Mouse (Mus musculus) forebrain, embryonic 11.5 days (tissue): ENCODE measurements around the gene 1700042G07Rik. TPM values are rescaled to one million over a fixed set of nuclear protein-coding genes. Genes with fewer than 3 reads are reported as not detected.
A peak's percentile ranks its signal among the peaks of the same experiment; 100 is the strongest.

Source experiments
- ATAC-seq: fragments of 200-750 bp; cut with Nextera tagmentation; replicated peaks from 2 replicates; pipeline ENCODE4 v1.8.0; 2017; ENCODE audit warnings: moderate TSS enrichment; ENCODE audit not compliant: low FRiP score
- DNase-seq: peaks from one replicate; pipeline ENCODE4 v3.0.0-alpha.2; 2017; ENCODE audit warnings: low spot score
- H3K27ac ChIP-seq: fragments of 300-500 bp; sonication (generic); 2 replicates; pipeline ENCODE4 v1.5.1; 2014; ENCODE audit warnings: low read depth, low read length
- H3K27me3 ChIP-seq: fragments of 300-500 bp; sonication (generic); 2 replicates; pipeline ENCODE4 v1.6.1; 2014; ENCODE audit warnings: mild to moderate bottlenecking, low read length, mixed read lengths; ENCODE audit not compliant: control insufficient read depth, insufficient read depth
- H3K36me3 ChIP-seq: fragments of 300-500 bp; sonication (generic); 2 replicates; pipeline ENCODE4 v1.6.1; 2014; ENCODE audit warnings: mild to moderate bottlenecking, low read length, moderate library complexity, mixed read lengths; ENCODE audit not compliant: control insufficient read depth, insufficient read depth
- H3K4me1 ChIP-seq: fragments of 300-500 bp; sonication (generic); replicated peaks from 2 replicates; pipeline ENCODE4 v1.6.1; 2014; ENCODE audit warnings: low read length, mixed read lengths; ENCODE audit not compliant: control insufficient read depth, insufficient read depth
- H3K4me2 ChIP-seq: fragments of 300-500 bp; sonication (generic); 2 replicates; pipeline ENCODE4 v1.6.1; 2014; ENCODE audit warnings: low read depth, mild to moderate bottlenecking, low read length, moderate library complexity, mixed read lengths; ENCODE audit not compliant: severe bottlenecking
- H3K4me3 ChIP-seq: fragments of 300-500 bp; sonication (generic); 2 replicates; pipeline ENCODE4 v1.5.1; 2014; ENCODE audit warnings: low read depth, low read length
- H3K9ac ChIP-seq: fragments of 300-500 bp; sonication (generic); 2 replicates; pipeline ENCODE4 v1.6.1; 2014; ENCODE audit warnings: low read length
- H3K9me3 ChIP-seq: fragments of 300-500 bp; sonication (generic); 2 replicates; pipeline ENCODE4 v1.6.1; 2016; ENCODE audit warnings: low read length, mixed read lengths; ENCODE audit not compliant: control insufficient read depth
- WGBS: fragments of 180-500 bp; shearing (Covaris S2); extraction: QIAGEN DNeasy Blood & Tissue Kit; methylation state at CpG from one replicate; pipeline ENCODE4 v1.1.7; 2014; 5-methylcytosine and 5-hydroxymethylcytosine counted together
- polyA plus RNA-seq: library from polyadenylated mRNA; unstranded; fragments of >200 nt; fragmentation: Nextera tagmentation; extraction: Ambion mirVana; gene quantifications from 2 replicates; pipeline ENCODE4 v1.2.1, GENCODE M21; 2014

1700042G07Rik gene
- polyA plus RNA-seq: not detected in 2 replicates

- no peak within 1 kb of the TSS for H3K4me3 ChIP-seq
- H3K4me1 ChIP-seq: peaks cover 3% of the 10 kb centered on the region; the same call in 1 of the 2 replicates
- no peak within 1 kb of the TSS for H3K27ac ChIP-seq
- no peaks in the 10 kb centered on the region for H3K27me3 ChIP-seq
- no peak for ATAC-seq
- no peaks in the 10 kb centered on the region for H3K36me3 ChIP-seq
- H3K9me3 ChIP-seq: no peaks in the 10 kb centered on the region
- DNase-seq: no peak
- WGBS: 84% methylated on average over 6 of the region's 6 CpGs
- H3K9ac ChIP-seq: no peak within 1 kb of the TSS
- H3K4me2 ChIP-seq: no peak within 1 kb of the TSS
Observed at GRCm38 (mm10) chr4:116173072-116173471, at the start of gene 1700042G07Rik, which contains the start of gene Gm49337. 1700042G07Rik (plus strand) TSS chr4:116173372. Gm49337 (plus strand) TSS chr4:116173384.

- H3K4me1 ChIP-seq: peaks cover 2% of the 10 kb centered on the region; the same call in 1 of the 2 replicates
- 4% methylated on average over 24 of the region's 24 CpGs for WGBS
Observed at GRCm38 (mm10) chr4:116123602-116124519, 49.3 kb upstream of the 1700042G07Rik start, which contains the start of the genes Rad54l and Pomgnt1. Rad54l (minus strand) TSS chr4:116123690. Pomgnt1 (plus strand) TSS chr4:116123840.

GRCm38 (mm10) chr4:116125803-116126386, 47.3 kb upstream of the 1700042G07Rik start:
- ATAC-seq: no peak
- Histone ChIP-seq H3K9me3 (no peaks in the 10 kb centered on the region), H3K27me3 (no peaks in the 10 kb centered on the region), H3K36me3 (no peaks in the 10 kb centered on the region), H3K27ac (no peak overlapping the region), H3K4me2 (no peak overlapping the region), H3K9ac (no peak overlapping the region), H3K4me3 (no peak overlapping the region), H3K4me1 (peaks cover 2% of the 10 kb centered on the region; the same call in 1 of the 2 replicates)
- WGBS: 94% methylated on average over 4 of the region's 4 CpGs
- no peak for DNase-seq

More at GRCm38 (mm10) chr4:116123602-116124519, 49.3 kb upstream of the 1700042G07Rik start, which contains the start of the genes Rad54l and Pomgnt1:
- Histone ChIP-seq H3K4me3 (peak within 1 kb of the TSS; percentile 64), H3K27me3 (no peaks in the 10 kb centered on the region), H3K4me2 (peak within 1 kb of the TSS; percentile 77), H3K9me3 (no peaks in the 10 kb centered on the region), H3K9ac (peak within 1 kb of the TSS; percentile 62), H3K27ac (no peak within 1 kb of the TSS; the same call in 1 of the 2 replicates), H3K36me3 (peaks cover 5% of the 10 kb centered on the region; the same call in 1 of the 2 replicates)
- peak; percentile 94 for DNase-seq
- peak; percentile 99 for ATAC-seq

- no peak for ATAC-seq
- H3K4me2 ChIP-seq: no peak overlapping the region
- no peaks in the 10 kb centered on the region for H3K27me3 ChIP-seq
- no peaks in the 10 kb centered on the region for H3K36me3 ChIP-seq
- no peak overlapping the region for H3K9ac ChIP-seq
- H3K27ac ChIP-seq: no peak overlapping the region
- no peak for DNase-seq
- H3K4me1 ChIP-seq: no peaks in the 10 kb centered on the region; the same call in 1 of the 2 replicates
- 78% methylated on average over 6 of the region's 6 CpGs for WGBS
- no peak overlapping the region for H3K4me3 ChIP-seq
- no peaks in the 10 kb centered on the region for H3K9me3 ChIP-seq
Observed at GRCm38 (mm10) chr4:116127956-116128355, 45.2 kb upstream of the 1700042G07Rik start.

GRCm38 (mm10) chr4:116133126-116133525, 40.0 kb upstream of the 1700042G07Rik start:
- Histone ChIP-seq H3K4me3 (no peak overlapping the region), H3K27ac (no peak overlapping the region), H3K9me3 (no peaks in the 10 kb centered on the region), H3K9ac (no peak overlapping the region), H3K36me3 (no peaks in the 10 kb centered on the region), H3K27me3 (no peaks in the 10 kb centered on the region), H3K4me1 (no peaks in the 10 kb centered on the region), H3K4me2 (no peak overlapping the region)
- DNase-seq (no peak), ATAC-seq (no peak)
- WGBS: 88% methylated on average over 4 of the region's 4 CpGs

GRCm38 (mm10) chr4:116134990-116135389, 38.2 kb upstream of the 1700042G07Rik start:
- no peaks in the 10 kb centered on the region for H3K27me3 ChIP-seq
- H3K4me1 ChIP-seq: no peaks in the 10 kb centered on the region
- ATAC-seq: no peak
- H3K36me3 ChIP-seq: no peaks in the 10 kb centered on the region
- no peak for DNase-seq
- no peaks in the 10 kb centered on the region for H3K9me3 ChIP-seq
- WGBS: 42% methylated on average over 2 of the region's 2 CpGs
- no peak overlapping the region for H3K4me3 ChIP-seq
- H3K9ac ChIP-seq: no peak overlapping the region
- H3K4me2 ChIP-seq: no peak overlapping the region
- H3K27ac ChIP-seq: no peak overlapping the region

- Histone ChIP-seq H3K4me2 (no peak overlapping the region), H3K4me1 (no peaks in the 10 kb centered on the region), H3K9ac (no peak overlapping the region), H3K27me3 (no peaks in the 10 kb centered on the region), H3K4me3 (no peak overlapping the region), H3K9me3 (no peaks in the 10 kb centered on the region), H3K36me3 (no peaks in the 10 kb centered on the region), H3K27ac (no peak overlapping the region)
- no peak for DNase-seq
- ATAC-seq: no peak
- 46% methylated on average over 13 of the region's 13 CpGs for WGBS
Observed at GRCm38 (mm10) chr4:116137421-116137996, 35.7 kb upstream of the 1700042G07Rik start.

GRCm38 (mm10) chr4:116140801-116141574, 32.2 kb upstream of the 1700042G07Rik start:
- Histone ChIP-seq H3K36me3 (no peaks in the 10 kb centered on the region), H3K4me1 (peaks cover 2% of the 10 kb centered on the region; the same call in 1 of the 2 replicates), H3K4me2 (no peak overlapping the region), H3K4me3 (no peak overlapping the region), H3K27ac (no peak overlapping the region), H3K27me3 (peaks cover 3% of the 10 kb centered on the region), H3K9ac (no peak overlapping the region), H3K9me3 (no peaks in the 10 kb centered on the region)
- no peak for ATAC-seq
- no peak for DNase-seq
- 86% methylated on average over 7 of the region's 7 CpGs for WGBS
